Mouse (Mus musculus): ENCODE measurements at regions not wholly inside any gene's neighbourhood (a gene's known extent, or its start where the extent isn't known, plus 50 kb on each side); places are given as distances from the start of the nearest gene placed in this dataset.

DNA sequence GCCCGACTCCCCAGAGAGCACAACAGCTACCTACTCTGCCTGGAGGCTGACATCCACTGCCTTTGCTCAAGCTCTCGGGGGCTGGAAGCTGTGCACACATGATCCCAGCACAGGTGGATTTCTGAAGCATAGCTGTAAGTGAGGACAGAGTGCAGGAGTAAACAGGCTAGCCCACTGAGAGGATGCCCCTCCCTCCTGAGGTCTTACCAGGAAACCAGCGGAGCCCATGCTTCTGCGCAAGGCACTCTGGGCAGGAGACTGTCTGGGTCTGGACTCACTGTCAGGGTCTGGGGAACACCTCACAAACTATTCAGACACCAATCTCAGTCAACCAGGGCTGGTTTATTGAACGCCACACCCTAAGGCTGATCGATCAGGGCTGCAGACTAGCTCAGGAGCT is 197.2 kb upstream of the Eef2kmt start:
- TF ChIP-seq EP300 (IDR thresholded peaks at IDR 0.05; ENCODE audit: low read depth) (no peak), CTCF (IDR thresholded peaks at IDR 0.05; ENCODE audit: low read depth) (no peak)

All from liver, embryonic 14.5 days (tissue).